Mouse (Mus musculus) layer of hippocampus, postnatal 10 days (tissue): Measurements from ENCODE around the gene Lin9. TPM values are rescaled to one million over a fixed set of nuclear protein-coding genes. Genes with fewer than 3 reads are reported as not detected.
A peak's percentile ranks its signal among the peaks of the same experiment; 100 is the strongest.
"Not testable (repeated sequence)": the region's sequence is repeated elsewhere in the genome, so short reads cannot be mapped to it uniquely, and the experiment has no call there.

Experiments
- DNase-seq, 2 experiments: peaks; one replicate each; pipeline ENCODE4 v3.0.0; 2021; ENCODE audit warnings: low spot score in 2 of 2
- long read RNA-seq: library from polyadenylated mRNA; stranded (forward); transcript quantifications from one replicate; pipeline ENCODE4 v2.0.0, GENCODE M21; 2023
- total RNA-seq, 2 experiments: library from RNA; stranded (reverse); gene quantifications; 2 replicates each; pipeline ENCODE4 v1.2.3; 2021

Lin9 gene
- total RNA-seq: 1 to 10 TPM; 4.4 to 6.0 TPM
- long read RNA-seq, transcript Lin9-203 (15 exons, 3,160 nt): major isoform, 5 of 11 reads
- long read RNA-seq, partial matches to known transcripts: 0 of 11 reads
- long read RNA-seq, other reads (novel, unspliced or antisense): 6 of 11 reads

GRCm38 (mm10) chr1:180641137-180641517, at the start of gene Lin9:
Gene Lin9 (plus strand): TSS chr1:180641150.
- DNase-seq: peak; percentile 90 to 95

DNA sequence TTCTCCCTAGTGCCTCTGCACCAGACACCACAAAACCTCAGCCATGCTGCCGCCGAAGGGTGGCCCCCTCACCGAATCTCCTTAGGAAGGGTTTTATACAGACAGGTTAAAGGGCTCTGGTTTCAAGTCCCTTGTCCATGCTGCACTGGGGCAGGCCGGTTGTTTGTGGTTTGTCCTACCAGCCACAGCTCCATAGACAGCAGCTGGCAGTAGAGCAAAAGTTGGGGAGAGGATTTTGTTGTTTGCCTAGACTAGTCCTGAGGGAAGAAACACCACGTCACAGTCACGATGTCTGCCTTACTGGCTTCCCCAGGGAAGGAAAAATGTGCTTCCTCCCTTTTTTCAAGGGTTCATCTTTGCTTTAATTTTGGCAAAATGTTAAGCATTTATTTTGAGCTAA, 40.4 kb upstream of the Lin9 start:
- no peak for DNase-seq

- DNase-seq: no peak
Observed at GRCm38 (mm10) chr1:180601806-180602205, 39.1 kb upstream of the Lin9 start.

DNA sequence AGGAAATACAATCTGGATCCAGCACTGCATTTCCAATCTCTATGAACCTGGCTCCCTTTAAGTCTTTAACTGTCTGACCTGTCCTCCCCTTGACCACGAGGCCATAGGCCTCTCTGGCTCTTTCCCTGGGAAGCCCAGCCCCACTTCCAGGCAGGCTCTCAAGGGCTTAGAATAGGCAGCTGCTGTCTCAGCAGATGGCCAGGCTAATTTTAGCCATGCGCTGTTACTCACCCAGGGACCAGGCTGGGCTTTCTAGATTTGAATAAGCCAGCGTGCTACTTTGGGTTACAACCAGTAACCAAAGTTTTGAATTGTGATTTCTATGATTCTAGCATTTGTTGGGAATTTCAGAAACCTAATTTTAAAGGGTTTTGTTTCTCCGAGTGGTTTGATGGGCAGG, 36.4 kb upstream of the Lin9 start:
- DNase-seq: peak; percentile 39 to 44

- DNase-seq: no peak
Observed at GRCm38 (mm10) chr1:180606106-180606505, 34.8 kb upstream of the Lin9 start.

GRCm38 (mm10) chr1:180606796-180607577, 34.0 kb upstream of the Lin9 start:
- no peak for DNase-seq

- no peak for DNase-seq
Observed at GRCm38 (mm10) chr1:180607578-180607879, 33.4 kb upstream of the Lin9 start.

DNA sequence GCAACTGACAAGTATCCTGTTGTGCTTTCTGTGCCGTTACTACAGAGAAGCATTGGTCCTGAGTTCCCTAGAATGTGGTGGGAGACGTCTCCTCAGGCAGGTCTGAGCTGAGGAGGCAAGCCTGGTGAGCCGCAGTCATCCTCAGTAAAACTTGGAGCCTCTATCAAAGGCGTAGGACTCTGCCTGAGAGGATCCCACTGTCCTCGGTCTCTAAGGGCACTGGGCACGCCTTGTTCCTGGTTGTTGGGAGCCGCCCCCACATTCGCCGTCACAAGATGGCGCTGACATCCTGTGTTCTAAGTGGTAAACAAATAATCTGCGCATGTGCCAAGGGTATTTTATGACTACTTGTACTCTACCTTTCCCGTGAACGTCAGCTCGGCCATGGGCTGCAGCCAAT, 29.1 kb upstream of the Lin9 start:
- not testable (repeated sequence) for DNase-seq

DNA sequence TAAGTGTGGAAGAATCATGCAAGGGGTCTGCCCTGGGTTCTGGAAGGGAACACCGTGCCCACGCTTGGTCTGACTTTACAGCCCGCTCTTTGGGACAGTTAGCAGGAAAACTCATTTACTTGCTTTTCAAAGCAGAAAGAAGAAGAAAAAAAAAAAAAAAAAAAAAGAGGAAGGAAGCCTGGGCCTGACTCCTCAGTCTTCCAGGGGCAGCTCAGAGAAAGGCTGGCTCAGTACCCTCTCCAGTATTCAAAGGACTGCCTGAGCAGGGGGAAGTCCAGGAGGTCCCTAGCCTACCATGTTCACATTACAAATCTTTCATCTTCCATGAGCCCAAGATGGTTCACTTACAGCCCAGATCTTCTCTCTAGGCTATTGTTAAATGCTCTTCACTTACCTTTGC, 24.2 kb upstream of the Lin9 start:
- DNase-seq: no peak

- DNase-seq: no peak
Observed at GRCm38 (mm10) chr1:180622389-180622788, 18.6 kb upstream of the Lin9 start.

GRCm38 (mm10) chr1:180623911-180624310, 17.0 kb upstream of the Lin9 start:
- DNase-seq: no peak

DNA sequence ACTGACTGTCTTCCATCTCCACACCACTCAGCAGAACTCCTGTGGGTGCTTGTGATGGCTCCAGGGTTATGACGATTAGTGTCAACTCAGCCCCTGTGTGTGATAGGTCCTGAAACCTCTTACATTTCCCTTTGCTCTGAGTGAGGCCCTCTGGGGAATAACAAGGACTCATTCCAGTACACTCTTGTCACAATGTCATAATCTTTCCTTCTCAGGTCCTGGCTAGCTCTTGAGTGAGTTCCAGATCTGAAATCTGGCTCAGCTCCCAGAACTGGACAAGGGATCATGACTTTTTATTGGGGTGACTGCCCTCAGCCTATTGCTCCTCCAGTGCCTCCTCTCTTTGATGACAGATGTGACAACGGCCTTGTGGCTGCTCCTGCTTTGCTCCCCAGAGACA, 14.8 kb upstream of the Lin9 start:
- DNase-seq: no peak

GRCm38 (mm10) chr1:180637796-180638195, 3.2 kb upstream of the Lin9 start:
- DNase-seq: not testable (repeated sequence)

DNA sequence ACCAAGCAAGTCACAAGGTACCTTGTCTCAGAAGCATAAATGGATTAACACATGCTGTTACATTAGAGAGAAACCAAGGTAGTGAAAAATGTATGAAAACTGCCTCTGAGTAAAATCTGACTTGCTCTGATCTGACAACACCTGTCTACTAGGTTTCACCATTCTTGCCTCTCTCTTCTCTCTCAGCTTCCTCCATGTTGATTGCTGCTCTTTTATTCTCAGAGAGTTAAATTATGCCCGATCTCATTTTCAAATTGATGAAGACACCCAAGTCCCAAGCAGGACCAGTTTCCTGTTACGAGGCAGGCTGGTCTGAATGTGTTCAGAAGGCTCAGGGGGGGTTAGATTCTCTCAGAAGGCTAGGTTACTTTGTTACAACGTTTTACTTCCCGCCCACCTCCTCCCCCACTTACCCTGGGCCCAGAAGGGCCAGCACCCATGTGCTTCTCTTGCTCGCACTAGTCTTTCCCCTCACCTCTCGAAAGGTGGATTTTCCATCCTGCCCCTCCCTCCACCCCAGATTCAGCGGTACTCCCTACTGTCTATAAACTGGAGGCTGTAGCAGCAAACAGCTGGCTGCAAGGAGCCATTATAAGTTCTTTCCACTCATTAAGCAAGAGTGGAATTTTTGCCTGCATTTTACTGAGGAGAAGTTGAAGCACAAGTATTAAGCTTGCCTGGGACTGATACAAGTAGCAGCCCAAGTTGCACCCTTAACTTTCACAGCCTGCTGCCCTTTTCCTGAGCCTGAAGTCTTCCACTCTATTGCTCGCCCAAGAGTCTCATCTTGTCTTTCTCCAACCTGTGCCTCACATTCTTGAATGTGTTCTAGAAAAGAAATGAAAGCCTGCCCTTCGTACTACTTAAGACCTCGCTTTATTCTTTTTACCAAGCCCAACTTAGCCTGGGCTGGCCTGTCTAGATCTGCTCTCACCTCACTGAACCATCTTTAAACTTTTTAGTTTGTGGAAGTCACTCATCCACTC, 1.2 kb upstream of the Lin9 start:
- DNase-seq: no peak

- no peak for DNase-seq
Observed at GRCm38 (mm10) chr1:180640605-180641125, 285 bp upstream of the Lin9 start.

DNA sequence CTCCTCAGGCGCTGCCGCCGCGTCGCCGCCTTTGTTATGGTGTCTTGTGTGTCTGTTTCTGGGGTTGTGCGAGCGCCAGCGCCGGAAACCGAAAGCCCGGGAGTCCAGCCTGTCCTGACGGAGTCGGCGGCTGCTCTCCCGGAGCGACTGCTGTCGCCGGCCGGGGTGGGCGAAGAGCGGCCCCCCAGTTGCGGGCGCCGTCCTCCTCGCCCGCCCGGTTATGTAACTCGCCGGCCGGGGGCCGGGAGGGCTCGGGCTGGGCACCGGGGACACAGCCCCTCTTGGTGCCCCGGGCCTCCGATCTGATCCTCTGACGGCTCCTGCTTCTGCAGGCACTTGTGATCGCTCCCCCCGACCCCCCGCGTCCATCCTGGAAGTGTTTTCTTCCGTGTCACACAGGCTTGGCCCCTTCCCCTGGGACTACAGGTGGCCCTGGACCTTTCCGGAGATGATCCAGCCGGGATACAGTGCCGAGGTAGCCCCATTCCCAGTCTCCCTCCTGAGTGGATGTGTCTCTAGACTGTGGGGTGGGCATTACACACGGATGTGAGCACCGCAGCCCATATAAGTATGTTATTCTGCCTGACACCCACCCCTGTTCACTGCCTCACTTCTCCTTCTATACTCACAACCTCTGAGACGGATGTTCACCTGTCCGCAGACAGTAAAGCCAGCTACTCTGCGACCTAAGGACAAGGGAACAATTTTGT, 723 bp downstream of the Lin9 start:
- peak in 1 of 2 experiments; percentile 10 for DNase-seq

DNA sequence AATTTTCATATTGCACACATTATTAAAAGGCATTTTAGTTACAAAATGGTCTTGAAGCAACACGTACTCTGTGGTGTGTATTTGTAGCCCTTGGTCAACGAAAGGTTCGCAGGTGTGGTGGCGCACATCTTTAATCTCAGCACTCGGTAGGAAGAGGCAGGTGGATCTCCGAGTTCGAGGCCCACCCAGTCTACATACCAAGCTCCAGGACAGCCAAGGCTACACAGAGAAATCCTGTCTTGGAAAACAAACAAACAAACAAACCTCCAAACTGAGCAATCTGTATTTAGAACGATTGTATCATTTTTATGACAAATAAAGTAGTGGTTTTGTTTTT, 1.2 kb downstream of the Lin9 start:
- DNase-seq: no peak

DNA sequence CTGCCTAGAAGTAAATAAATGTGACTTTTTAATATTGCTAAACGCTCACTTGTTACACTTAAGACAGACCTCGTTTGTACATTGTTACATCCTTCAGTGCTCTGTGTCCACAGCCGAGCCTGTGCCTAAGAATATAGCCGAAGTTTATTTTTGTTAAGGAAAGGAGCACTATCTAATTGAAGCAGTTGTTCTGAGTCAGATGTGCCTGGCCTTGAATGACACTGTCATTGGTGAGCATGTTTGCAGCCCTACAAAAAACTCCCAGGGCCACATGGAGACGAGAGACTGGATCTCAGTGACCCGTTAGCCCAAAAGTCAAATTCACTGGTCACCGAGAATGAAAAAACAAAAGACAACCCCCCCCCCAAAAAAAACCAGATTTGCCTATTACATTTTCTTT, 50.3 kb downstream of the Lin9 start:
- no peak for DNase-seq

DNA sequence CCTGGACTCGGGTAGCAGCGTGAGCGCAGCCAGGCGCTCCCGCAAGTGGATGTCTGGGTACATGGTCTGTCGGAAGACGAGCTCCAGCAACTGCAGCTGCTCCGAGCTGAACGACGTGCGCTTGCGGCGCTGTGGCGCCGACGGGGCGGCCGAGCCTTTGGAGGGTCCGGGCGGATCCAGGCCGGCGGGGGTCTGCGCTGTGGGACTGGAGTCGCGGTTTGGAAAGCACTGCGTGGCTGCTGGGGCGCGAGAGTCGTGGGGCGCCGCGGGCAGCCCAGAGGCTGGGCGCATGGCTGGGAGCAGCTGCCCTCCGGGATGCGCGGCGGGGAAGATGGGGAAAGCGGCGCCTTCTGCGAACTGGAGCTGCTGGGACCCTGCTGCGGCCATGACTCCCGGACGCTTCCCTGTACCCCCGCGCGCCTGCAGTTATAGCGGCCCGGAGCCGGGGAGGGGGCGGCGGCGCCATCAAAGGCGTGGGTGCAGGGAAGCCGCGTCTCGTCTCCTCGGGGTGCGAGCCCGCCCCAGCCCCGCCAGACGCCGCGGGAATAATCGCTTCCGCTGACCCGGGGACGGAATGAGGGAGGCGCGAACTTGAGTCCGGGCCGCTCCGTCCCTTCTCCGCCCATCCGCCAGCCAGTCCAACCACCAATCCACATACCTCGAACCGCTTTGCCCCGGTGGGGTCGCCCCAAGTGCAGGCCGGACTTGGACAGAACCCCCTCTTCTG, 55.8 kb downstream of the Lin9 start, which contains the start of gene Mixl1:
Gene Mixl1 (minus strand): TSS at position 409 of the 727 bp plus-strand sequence.
- DNase-seq: peak in 1 of 2 experiments; percentile 12

DNA sequence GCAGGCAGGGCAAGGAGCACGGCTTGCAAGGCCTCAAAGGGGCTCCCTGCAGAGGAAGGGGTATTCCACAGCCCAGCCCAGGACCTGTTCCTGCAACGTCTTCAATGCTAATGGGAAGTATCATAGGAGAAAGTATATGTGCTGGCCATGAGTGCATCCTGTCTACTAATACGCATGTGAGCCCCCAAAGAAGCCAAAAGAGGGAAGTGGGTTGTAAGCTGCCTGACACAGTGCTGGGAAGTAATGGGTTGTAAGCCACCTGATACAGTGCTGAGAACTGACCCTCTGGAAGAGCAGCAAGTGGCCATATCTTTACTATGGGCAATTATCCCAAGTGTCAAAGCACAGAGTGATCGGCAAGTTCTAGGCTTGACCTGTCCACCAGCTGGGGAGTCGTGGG, 57.1 kb downstream of the Lin9 start:
- DNase-seq: no peak

- no peak for DNase-seq
Observed at GRCm38 (mm10) chr1:180703400-180703799, 62.5 kb downstream of the Lin9 start.
